Mouse (Mus musculus): ENCODE measurements around the gene Thap8.

The Thap8 gene

DNA sequence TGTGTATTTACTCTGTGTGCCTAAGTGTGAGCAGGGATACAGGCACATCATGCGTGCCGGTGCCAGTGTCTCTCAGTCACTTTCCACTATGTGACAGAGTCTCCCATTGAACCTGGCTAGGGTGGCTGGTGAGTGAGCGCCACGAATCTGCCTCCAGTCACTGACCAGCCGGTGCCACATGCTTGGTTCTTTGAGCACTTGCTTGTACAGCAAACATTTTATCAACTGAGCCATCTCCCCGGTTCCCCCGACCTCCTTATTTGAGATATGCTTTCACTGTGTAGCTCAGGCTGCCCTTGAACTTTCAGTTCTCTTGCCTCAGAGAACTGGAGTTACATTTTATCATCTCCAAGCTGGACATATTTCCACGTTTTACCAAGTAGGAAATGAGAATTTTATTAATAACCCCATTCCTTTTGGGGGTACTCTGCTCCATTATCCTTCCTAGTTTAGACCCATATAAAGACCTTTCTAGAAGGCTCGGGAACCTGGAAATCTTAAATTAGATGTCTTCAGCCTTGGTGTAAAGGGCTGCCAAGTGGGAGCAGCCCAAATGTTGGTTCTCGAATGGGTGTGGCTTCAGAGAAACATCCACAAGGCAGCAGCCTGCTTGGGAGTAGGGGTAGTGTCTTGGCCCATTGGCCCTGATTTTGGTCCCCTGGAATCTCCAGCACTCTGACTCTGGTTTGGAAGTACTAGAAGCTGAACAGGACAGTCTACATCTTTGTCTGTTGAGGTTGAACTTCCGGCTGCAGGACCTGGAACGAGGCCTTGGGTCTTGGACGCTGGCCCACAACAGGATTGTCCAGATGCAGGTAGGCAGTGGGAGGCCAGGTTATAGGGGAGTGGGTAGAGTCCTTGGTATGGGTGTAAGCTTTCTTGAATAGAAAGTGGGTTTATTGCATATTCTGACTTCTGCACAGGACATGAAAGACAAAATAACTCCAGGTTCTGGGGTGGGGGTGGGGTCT lies 36.0 kb downstream of the Thap8 start:
- DNase-seq (ENCODE audit: low read depth, low spot score), result no peak

DNA sequence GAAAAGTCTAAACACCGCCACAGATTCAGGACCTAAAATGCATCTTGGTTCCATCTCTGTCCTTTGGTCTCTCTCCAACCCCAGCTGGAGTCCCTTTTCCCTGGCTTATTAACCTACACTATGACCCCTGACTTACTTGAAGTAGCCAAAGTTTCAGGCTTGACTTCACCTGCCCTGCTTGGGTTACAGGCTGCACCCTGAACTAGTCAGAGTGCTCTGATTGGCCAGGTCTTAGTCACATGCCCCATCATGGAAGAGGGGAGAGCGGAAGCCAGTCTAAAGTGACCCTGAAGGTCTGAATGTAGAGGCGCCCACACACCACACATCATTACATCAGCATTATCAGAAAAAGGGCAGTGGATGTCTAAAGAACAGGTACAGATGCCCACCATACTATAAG lies 38.2 kb downstream of the Thap8 start:
- no peak for DNase-seq (ENCODE audit: low read depth, low spot score)

DNA sequence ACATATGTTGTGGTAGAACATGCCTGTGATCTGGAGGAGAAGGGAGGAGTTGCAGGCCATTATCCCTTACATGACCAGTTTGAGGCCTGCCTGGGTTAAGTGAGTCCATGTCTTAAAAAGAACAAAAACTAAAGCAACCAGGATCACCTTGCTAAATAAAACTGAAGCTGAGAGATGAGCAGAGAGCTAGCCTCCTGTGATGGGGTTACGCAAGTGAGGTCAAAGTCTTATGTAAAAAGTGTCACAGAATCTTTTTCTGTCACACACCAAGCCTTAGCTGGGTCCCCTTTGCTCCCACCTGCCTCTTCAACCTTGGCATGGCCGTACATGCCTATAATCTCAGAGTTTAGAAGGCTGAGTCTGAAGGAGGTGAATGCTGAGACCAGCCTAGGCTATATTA lies 41.1 kb downstream of the Thap8 start:
- no peak for DNase-seq (ENCODE audit: low read depth, low spot score)

DNA sequence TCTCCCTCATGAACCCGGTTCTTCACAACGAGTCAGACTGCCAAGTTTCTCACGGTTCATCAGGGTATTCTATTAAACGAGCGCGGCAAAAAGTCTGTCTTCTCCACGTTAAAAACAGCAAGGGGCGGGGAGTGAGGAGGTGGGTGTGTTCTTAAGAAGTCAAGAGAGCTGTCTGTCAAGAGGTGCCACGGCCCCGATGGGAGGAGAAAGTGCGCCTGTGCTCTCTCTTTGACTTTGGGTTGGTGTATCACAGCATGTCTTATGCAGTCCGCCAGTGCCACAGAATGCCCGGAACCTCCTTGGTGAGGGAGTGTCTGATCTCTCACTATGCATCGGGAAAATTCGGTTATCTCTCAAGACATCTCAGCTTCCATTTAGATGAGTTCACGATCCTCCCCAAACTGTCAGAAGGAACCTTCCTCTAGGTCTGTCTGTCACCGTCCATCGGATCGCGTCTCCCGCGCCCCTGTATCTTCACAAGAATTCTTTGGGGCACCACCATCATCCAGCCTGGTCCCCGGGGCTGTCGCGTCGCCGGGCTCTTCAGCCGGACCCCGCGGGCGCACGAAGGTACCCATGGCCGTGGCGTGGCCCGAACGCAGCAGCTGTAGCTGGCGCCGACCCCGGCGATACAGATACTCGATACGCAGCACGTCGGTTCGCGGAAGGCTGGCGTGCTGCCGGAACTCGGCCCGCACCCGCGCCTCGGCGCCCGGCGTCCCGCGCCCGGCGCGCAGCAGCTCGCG lies 41.8 kb downstream of the Thap8 start, which contains the start of gene E130208F15Rik:
TSS of gene E130208F15Rik (plus strand) at position 202 of the 746 bp plus-strand sequence.
- DNase-seq (ENCODE audit: low read depth, low spot score), result peak; percentile 96

DNA sequence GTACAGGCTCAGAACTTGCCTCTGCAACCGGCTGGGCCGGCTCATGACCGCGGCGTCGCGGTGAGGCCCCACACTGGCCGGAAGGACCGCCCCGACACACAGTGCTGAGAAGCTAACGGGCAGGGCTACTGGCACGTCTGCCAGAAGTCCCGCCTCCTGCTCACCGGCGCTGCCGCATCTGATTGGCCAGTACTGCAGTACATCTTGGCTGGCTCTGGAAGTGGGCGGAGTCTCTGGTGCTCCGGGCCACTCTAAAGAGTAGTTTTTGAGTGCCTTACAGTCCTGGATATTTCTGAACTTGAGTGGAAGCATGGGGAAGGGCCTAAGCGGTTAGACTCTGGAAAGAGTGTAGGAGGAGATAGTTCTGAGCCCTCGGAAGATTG lies 42.4 kb downstream of the Thap8 start:
- DNase-seq (ENCODE audit: low read depth, low spot score), result peak; percentile 100

DNA sequence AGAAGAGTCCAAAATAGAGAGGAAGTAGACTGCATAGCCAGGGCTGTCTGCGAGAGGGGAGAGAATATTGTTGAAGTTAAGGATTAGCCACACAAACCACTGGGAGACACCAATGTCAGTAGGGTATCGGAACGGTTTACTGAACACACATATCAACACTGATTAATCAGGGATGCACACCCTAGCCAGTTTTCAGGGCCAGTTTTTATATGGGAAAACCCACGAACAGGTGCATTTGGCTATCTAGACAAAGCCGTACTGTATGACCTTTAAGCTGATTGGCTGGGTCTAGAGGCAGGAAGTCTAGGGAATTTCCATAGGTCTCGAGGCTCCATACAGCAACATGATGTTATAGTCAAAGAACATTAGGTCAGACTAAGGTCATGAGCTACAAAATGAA lies 43.0 kb downstream of the Thap8 start:
- DNase-seq (ENCODE audit: low read depth, low spot score), result no peak

DNA sequence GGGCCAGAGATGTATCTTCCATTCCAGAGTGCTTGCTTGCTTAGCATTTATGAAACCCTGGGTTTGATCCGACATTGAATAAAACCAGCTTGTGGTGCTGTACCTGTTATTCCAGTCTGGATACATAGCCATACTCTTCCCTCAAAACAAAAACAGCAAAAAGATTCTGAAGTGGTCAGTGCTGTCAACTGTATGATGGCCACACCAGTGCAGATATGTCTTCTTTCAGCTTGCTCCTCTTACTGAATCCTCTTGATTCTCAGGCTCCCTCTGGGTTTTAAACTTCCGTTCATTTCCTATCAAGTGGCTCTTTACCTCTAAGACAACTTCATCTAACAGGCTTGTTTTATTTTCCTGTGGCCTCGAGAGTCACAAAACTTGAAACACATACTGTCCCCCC lies 43.9 kb downstream of the Thap8 start, which contains the start of gene Sdhaf1:
TSS of gene Sdhaf1 (minus strand) at position 101 of the 400 bp plus-strand sequence.
- no peak for DNase-seq (ENCODE audit: low read depth, low spot score)

DNA sequence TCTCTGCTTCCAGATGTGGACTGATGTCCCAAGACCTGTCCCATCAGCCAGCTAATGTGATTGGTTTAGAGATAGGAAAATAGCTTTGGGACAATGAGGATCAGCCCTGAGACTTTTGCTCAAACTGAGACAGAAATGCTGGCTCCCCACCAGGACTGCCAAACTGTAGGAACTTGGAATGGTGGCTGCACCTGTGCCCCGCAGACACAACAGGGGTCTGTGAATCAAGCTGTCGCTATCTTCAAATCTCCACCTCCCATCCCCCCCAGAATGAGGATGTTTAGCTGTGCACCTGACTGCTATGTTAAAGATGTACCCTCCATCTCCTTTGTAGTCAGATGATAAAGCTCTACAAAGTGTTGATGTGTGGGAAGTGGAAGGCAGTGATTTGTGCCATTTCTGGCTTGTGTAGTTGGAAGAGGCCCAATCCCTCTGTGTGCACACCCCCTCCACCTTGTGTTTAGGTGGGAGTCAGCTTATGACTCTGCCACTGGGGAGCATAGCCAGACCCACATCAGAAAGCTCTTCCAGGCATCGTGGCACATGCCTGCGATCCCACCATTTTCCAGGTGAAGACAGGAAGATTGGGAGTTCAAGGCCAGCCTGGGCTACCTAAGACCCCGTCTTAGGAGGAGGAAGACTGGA lies 44.5 kb downstream of the Thap8 start:
- peak; percentile 87 for DNase-seq (ENCODE audit: low read depth, low spot score)

DNA sequence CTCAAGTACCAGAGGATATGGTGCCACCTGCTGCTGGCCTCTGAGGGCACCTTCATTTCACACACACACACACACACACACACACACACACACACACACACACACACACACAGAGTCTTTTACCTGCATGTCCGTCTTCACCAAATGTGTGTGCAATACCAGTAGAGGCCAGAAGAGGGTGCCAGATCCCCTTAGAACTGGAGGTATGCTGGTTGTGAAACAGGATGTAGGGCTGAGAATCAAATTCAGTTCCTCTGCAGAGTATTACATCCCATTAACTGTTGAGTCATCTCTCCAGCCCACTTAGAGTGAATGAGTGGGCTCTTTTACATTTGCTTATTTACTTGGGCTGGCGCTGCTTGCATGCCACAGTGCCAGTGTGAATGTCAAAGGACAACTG lies 45.5 kb downstream of the Thap8 start:
- no peak for DNase-seq (ENCODE audit: low read depth, low spot score)

DNA sequence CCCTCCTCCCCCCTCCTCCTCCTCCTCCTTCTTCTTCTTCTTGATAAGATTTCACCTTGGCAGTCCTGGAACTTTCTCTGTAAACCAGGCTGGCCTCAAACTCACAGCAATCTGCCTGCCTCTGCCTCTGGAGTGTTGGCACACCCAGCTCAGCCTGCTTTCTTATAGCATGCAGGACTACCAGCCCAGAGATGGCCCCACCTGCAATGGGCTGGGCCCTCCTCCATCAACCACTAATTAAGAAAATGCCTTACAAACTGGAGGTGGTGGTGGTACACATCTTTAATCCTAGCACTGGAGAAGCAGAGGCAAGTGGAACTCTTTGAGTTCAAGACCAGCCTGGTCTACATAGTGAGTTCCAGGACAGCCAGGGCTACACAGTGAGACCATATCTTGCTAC lies 46.5 kb downstream of the Thap8 start:
- DNase-seq (ENCODE audit: low read depth, low spot score), result no peak

DNA sequence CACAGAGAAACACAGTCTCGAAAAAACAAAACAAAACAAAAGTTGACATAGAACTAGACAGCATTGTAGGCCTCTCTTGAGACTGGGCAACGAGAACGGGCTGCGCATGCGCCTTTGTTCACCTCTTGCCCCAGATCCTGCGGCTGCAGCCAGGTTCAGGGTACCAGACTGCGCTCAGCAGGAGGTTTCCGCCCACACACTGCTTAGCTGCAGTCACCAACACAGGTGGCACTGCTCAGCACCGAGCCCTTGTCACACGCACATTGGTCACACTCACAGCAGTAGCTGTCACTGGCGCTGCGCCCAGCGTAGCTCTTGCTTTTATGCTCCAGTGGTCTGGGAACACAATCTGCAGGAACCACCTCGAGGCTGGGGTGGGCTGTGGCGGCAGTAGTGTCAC lies 47.2 kb downstream of the Thap8 start:
- DNase-seq (ENCODE audit: low read depth, low spot score), result peak; percentile 98

DNA sequence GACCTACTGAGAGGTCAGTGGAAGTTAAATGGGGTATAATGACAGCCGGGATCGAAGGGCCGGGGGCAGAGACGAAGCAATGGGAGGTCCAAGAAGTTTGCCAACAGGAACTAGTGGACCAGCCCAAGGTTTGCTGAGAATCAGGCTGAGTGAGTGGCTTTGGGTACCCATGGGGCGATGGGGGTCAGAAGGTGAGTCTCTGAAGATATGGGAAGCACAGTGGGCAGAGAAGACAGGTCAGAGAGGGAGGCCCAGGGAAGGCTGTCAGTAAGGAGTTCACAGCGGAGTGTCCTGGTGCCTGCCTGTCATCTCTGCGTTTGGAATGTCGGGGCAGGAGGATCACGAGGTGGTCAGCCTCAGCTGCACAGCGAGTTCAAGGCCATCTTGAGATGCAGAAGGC lies 48.5 kb downstream of the Thap8 start:
- DNase-seq (ENCODE audit: low read depth, low spot score), result no peak

DNA sequence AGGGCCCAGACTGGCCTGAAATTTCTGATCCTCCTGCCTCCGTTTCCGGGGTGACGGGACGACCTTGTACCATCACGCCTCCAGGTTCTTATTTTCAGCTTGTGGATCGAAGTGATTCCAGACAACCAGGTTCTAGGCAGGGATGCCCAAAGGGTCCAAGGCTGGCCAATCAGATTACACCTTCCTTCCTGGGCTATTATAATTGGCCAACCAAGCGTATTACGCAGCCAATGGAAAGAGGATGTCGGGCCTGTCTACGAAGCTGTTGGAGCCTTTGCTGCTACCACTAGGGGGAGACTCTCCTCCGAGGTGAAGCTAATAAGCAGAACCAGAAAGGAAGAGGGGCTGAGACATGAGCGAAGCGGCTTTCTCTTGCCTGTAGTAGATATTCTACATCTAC lies 52.0 kb downstream of the Thap8 start:
- peak; percentile 100 for DNase-seq (ENCODE audit: low read depth, low spot score)

DNA sequence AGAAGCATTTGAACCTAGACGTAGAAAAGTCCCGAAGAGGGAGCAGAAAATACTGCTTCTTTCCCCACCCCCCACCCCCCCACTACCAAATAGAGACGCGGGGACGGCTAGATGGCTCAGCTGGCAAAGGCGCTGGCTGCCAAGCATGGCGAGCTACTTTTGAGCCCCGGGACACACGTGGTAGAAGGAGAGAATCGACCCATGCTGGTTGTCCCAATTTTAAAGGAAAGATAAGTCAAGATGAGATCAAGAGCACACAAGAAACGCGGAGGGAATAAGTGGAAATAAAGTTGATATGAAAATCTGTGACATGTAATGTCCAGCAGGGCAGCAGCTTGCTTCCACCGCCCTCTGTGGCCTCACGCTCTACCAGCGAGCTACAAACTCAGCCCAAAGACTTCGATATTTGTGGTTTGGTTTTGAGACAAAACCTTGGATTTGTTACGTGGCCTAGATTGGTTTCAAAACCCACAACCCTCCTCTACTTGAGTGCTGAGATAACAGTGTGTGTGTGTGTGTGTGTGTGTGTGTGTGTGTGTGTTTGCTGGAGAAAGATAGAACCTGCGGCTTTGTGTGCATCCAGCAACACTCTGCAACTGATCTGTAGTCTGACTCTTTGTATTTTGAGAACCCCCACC lies 52.8 kb downstream of the Thap8 start:
- peak; percentile 43 for DNase-seq (ENCODE audit: low read depth, low spot score)

DNA sequence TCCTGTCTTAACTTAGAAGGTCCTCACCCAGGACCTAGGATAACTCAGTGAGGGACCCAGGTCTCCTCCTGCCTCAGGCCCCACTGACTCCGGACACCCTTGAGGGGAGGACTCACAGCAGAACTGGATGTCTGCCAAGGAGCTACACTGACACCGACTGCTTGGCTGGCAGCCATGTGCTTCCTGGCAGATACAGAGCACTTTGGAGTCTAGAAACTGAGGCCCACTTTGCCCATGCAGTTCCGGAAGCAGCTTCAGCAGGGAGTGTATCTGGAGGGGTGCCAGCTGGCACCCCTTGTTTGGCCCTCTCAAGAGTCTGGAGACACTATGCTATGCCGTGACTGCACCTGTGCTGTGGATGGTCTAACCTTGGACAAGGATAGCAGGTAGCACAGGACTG lies 53.5 kb downstream of the Thap8 start:
- DNase-seq (ENCODE audit: low read depth, low spot score), result peak; percentile 93

DNA sequence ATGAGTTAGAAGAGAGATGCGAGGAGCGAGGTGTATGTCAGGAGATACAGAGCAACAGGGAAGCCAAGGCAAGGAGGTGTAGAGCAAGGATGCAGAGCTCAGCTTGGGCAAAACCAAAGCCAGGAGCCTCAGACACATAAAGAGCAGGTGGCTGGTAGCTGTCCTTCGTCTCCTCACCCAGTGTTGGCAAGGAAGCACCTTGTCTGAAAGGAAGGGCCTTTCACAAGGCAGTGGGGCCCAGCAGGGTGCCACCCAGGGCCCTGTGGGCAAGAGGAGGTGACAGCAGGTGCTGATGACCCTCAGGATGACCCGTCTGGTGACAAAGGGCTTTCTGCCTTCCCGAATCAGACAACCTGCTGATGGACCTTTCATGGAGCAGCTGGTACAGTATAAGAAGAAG lies 54.7 kb downstream of the Thap8 start:
- no peak for DNase-seq (ENCODE audit: low read depth, low spot score)

DNA sequence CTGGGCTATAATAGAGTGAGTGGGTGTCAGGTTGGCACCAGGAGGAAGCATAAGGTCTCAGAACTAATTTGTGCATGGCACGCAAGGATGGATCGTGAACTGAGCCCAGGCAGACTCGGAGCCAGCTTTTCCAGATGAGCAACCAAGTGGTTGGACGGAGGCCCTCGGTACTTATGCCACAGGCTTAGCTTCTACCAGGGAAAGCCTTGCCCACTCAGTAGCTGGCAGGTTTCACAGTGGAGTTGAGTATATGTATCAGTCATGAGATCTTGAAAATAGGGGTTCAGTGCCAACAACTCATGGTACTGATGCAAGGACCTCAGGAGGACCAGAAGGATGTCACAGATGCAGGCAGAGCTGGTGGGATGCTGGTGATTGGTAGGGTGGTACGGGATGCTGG lies 55.8 kb downstream of the Thap8 start:
- peak; percentile 62 for DNase-seq (ENCODE audit: low read depth, low spot score)

DNA sequence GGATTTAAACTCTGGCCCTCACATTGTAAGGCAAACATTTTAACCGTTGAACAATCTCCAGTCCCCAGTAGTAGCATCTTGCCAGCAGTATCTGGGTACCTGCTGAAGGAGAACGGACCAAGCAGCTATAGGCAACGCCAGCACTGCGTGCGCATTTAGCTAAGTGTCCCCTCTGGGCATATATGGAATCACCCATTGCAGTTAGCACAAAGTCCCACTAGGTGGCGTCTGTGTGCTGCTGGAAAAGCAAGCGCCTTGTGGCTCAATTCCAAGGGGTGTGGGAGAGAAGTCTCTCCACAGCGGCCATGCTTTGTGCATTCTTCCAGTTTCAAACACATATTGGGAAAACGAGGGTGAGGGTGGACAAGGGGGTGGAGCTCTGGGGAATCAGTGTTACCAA lies 56.5 kb downstream of the Thap8 start:
- peak; percentile 98 for DNase-seq (ENCODE audit: low read depth, low spot score)

DNA sequence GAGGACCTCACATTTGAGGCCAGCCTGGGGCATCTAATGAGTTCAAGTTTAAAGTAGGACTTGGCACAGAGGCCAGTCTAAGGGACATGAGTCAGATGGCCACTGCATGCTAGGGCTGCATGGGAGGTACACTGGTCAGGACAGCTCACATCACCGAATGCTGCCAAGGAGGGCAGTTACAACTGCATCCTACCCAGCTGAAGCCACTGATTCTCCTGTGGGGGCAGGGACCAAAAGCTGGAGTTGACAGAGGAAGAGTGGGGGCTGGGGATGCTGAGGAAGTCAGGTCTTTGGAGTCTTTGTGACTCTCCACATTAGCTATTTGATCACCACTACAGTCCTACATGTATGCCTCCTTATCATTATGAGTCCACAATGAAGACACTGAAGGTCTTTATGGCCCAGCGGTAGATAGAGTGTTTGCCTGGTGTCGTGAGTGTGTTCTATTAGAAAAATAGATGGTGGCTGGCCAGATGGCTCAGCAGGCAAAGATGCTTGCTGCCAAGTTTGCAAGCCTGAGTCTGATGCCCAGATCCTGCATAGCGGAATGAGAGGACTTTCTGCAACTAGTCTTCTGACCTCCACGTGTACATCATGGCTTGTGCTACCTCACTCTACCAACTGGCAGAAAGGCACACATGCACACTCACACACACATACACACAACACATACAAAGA lies 59.7 kb downstream of the Thap8 start:
- DNase-seq (ENCODE audit: low read depth, low spot score), result peak; percentile 86

All from brain, adult 2 months (tissue).